Mouse (Mus musculus) left cerebral cortex, postnatal 14 days (tissue): ENCODE results near the gene Colgalt2. TPM values are rescaled to one million over a fixed set of nuclear protein-coding genes. Genes with fewer than 3 reads are reported as not detected.
A peak's percentile ranks its signal among the peaks of the same experiment; 100 is the strongest.

ENCODE experiments used
- DNase-seq, 2 experiments: peaks; one replicate each; pipeline ENCODE4 v3.0.0; 2021 to 2022; ENCODE audit warnings: low spot score in 2 of 2, mixed read lengths in 1 of 2
- intact Hi-C: fragments of 180-260 bp; cut with DNase I; formaldehyde crosslinking; loops from one replicate; pipeline ENCODE4 v1.15.1; 2025
- total RNA-seq, 2 experiments: library from RNA; stranded (reverse); gene quantifications; 2 replicates each; pipeline ENCODE4 v1.2.3; 2021

Gene Colgalt2
- total RNA-seq, 2 experiments from 2014 or later: 5.6 to 5.7 TPM

- intact Hi-C loops: no loop called here
- no peak for DNase-seq
Observed at GRCm38 (mm10) chr1:152460931-152461330, 61.3 kb downstream of the Colgalt2 start.

DNA sequence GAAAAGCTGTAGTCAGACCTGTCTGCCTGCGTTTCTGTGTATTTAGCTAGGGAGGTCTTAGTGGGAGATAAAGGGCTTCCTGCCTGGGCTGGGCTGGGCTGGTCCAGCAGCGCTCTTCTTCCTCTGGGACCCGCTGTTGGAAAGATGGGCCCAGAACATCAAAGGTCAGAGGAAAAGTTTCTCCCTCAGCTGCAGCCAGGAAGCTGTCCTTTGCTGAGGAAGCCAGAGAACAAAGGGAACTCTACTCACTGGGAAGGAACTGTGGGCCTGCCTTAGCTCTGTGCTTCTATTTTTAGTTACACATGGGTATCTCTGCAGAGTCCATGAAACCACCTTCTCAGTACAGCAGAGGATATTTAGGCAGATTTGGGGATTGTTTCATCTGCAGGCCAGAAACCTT is 62.2 kb downstream of the Colgalt2 start:
- intact Hi-C loops: no loop called here
- DNase-seq: no peak

GRCm38 (mm10) chr1:152462348-152462747 is 62.7 kb downstream of the Colgalt2 start:
- no peak for DNase-seq
- intact Hi-C loops: no loop called here

GRCm38 (mm10) chr1:152466280-152466679 is 66.7 kb downstream of the Colgalt2 start:
- intact Hi-C loops: no loop called here
- DNase-seq: no peak

DNA sequence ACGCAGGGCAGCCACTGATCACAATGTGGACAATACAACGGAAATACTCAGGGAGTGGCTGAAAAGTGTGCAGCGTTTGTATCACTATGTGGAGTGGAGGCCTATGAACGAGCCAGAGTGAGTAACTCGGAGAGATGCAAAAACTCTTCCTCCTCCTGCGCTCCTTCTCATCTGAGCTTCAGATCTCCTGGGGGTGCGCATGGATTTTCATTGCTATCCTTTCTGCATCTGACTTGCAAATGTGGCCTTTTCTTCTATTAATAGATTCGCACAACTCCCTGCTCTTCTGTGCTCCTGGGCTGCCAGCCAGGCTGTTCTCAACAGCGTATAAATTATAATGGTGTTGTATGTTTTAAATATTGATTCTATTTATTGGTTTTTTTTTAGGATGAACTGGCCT is 68.8 kb downstream of the Colgalt2 start:
- intact Hi-C loops: no loop called here

DNA sequence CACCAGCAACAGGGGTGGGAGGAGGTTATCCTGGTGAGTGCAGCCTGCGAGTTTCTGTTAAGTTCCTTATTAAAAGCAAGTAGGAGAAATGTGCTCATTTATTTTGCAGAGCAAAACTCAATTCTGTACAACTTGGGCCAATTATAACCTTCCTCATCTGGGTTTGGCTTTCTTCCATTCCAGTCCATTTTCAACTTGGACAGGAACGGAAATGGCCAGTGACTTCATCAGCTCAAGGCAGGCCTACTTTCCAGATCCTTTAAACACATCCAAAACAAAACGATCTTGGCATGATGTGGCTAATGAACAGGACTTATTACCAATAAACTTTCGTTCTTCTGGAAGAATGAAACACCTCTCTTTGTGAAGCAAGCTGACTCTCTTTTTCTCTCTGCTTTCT is 76.5 kb downstream of the Colgalt2 start:
- intact Hi-C loops: no loop called here
- DNase-seq: no peak

More for the DNA sequence above, 68.8 kb downstream of the Colgalt2 start:
- DNase-seq: peak; percentile 17 to 22

- intact Hi-C loops: no loop called here
Observed at GRCm38 (mm10) chr1:152490842-152491241, 91.2 kb downstream of the Colgalt2 start.

DNA sequence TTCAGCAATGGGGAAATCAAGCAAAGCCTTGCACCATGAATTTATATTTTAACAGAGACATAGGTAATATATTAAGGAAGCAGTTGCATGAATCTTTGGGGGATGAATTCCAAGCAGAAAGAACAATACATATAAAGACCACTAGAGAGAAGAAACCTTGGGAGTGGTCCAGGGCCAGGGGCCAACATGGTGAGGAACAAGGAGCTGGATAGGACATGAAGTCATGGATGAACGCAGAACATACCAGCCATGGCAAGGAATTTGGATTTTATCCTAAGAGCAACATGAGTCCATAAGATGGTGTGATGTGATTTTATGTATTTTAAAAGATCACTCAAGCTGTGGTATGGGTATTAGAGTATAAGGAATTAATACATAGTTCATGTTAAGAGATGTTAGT is 92.6 kb downstream of the Colgalt2 start:
- DNase-seq: no peak
- intact Hi-C loops: no loop called here

More at GRCm38 (mm10) chr1:152490842-152491241, 91.2 kb downstream of the Colgalt2 start:
- DNase-seq: no peak

GRCm38 (mm10) chr1:152496831-152497230 is 97.2 kb downstream of the Colgalt2 start:
- DNase-seq: no peak
- intact Hi-C loops: no loop called here

DNA sequence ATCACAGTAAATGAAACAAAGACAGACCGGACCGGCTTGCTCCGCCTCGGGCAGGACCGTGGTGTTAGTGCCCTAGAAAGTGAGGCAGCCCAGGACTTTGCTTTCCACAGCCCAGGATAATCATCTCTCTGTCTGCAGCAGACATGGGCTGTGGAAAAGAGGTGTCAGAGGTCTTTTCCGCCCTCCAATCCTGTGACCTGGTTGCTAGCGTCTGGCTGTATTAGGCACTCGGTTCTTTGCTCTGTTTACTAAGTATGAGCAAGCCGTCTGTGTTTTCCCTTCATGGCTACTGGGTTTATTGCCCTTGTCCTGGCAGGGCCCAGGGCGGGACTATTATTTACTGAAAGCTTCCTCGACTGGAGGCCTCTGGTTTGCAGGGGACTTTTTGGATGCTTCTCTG is 98.0 kb downstream of the Colgalt2 start:
- no peak for DNase-seq

GRCm38 (mm10) chr1:152499802-152500201 is 100.2 kb downstream of the Colgalt2 start:
- intact Hi-C loops: no loop called here
- DNase-seq: no peak

More for the DNA sequence above, 98.0 kb downstream of the Colgalt2 start:
- intact Hi-C loops: no loop called here

DNA sequence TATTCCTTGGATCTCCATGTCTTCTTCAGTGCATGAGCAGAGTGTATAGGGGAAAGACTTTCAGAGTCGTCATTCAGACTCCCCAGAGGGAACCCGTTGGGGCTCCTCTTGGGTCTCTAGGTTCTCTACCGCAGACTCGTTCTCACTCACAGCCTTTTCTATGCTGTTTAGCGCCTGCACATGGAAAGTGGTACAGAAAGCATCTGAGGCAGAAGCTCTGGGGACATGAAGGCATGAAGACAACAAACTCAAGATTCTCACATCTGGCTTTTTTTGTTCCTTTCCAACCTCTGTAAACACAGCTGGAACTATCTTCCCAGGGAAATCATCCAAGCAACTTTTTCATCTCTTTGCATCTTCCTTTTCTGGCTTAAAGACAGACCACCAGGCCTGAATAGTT is 106.5 kb downstream of the Colgalt2 start:
- intact Hi-C loops: no loop called here
- no peak for DNase-seq

DNA sequence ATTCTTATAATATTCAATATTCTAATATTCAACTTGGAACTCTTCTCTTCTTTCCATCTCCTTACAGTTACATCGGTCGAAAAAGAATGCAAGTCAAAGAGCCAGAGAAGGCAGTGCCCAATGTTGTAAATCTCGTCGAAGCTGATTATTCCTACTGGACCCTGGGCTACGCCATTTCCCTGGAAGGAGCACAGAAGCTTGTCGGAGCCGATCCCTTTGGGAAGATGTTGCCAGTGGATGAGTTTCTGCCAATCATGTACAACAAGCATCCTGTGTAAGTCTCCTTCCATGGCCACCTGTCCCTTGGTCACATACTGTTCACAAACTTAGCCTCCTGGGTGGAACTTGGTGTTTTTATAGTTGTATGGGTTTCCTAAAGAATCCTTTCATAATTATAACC is 107.1 kb downstream of the Colgalt2 start:
- intact Hi-C loops: no loop called here
- DNase-seq: no peak

DNA sequence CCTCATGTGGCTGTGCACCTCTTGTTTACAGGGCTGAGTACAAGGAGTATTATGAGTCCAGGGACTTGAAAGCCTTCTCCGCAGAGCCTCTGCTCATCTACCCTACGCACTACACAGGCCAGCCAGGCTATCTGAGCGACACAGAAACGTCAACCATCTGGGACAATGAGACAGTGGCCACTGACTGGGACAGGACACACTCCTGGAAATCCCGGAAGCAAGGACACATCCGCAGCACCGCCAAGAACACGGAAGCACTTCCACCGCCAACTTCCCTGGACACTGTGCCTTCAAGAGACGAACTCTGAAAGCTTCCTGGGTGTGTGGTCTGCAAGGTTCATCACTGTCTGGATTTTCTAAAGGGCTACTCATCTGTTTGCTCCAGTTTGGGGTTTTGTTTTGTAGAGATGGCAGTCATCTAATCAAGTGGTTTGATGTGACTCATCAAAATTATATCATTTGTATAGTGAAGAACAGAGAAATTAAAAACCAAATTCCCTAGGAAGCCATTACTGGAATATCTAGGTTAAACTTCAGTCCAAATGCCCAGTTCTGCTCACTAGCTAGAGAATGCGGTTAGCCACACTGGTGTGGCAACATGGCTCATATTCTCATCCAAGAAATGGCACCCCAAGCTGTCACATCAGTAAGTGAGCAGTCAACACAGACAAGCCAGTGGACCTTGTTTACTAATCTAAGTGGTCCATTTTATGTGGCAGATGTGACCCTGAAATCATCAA is 109.0 kb downstream of the Colgalt2 start:
- intact Hi-C loops: no loop called here
- no peak for DNase-seq

DNA sequence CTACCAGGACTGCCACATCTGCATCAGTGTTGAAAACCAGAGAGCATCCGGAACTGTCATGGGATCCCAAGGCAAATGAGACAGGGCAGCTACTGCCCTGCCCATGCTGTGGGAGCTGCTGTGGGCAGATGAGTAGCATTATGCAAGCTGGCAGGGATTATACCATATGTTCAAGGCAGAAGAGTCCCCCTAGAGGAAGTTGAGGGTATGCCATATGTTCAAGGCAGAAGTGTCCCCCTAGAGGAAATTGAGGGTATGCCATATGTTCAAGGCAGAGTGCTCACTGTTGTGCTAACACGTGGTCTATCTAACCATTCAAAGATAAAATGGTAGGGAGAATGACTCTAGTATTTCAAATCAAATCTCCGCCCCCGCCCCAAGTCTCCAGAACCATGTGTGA is 111.6 kb downstream of the Colgalt2 start:
- intact Hi-C loops: no loop called here

GRCm38 (mm10) chr1:152514256-152514655 is 114.6 kb downstream of the Colgalt2 start:
- no peak for DNase-seq
- intact Hi-C loops: no loop called here

More for the DNA sequence above, 111.6 kb downstream of the Colgalt2 start:
- peak in 1 of 2 experiments; percentile 91 for DNase-seq

- intact Hi-C loops: loop anchor here (5.0 kb wide), 1 partner anchor 115 kb away; no protein-coding TSS in a partner anchor
- DNase-seq: no peak
Observed at GRCm38 (mm10) chr1:152517057-152517570, 117.5 kb downstream of the Colgalt2 start.

- DNase-seq: no peak
- intact Hi-C loops: loop anchor here (5.0 kb wide), 1 partner anchor 117 kb away; no protein-coding TSS in a partner anchor
Observed at GRCm38 (mm10) chr1:152518971-152519370, 119.3 kb downstream of the Colgalt2 start.

DNA sequence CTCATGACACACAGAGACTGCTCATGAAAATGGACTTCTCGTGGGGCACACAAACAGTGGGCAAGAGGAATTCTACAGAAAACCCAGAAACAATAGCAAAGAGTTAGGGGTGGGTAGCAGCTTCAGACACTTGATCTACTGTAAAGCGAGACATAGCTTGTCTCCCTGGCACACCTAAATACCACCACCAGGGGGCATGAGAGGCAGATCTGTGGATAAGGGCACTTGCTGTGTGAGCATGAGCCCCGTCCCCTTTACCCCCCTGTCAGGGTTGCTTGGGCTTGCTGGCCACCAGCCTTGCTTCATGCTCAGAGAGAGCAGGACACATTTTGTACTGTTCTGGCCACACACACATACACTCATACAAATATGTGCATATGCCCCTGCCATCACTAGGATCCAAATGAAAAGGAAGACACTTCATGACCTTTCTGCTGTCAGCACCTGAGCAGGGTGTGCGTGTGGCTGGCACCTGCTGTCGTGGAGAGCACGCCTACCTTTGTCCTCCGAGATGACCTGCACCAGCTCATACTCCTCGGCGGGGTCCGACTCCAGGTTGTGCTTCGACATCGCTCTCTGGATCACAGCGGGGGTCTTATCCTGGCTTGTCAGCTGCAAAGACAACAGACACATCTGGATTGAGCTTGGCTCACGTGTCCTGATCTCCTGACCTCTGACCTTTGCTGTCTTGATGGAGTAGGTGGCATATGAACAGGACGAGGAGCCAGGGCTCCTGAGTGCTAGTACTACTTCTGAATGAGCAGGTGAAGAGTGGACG is 121.4 kb downstream of the Colgalt2 start:
- DNase-seq: peak; percentile 64 to 67
- intact Hi-C loops: no loop called here

- intact Hi-C loops: no loop called here
- DNase-seq: peak; percentile 44 to 56
Observed at GRCm38 (mm10) chr1:152522226-152522625, 122.6 kb downstream of the Colgalt2 start.
